ENCODE assay signal across 10 mouse cellular contexts in the genomic region with DNA sequence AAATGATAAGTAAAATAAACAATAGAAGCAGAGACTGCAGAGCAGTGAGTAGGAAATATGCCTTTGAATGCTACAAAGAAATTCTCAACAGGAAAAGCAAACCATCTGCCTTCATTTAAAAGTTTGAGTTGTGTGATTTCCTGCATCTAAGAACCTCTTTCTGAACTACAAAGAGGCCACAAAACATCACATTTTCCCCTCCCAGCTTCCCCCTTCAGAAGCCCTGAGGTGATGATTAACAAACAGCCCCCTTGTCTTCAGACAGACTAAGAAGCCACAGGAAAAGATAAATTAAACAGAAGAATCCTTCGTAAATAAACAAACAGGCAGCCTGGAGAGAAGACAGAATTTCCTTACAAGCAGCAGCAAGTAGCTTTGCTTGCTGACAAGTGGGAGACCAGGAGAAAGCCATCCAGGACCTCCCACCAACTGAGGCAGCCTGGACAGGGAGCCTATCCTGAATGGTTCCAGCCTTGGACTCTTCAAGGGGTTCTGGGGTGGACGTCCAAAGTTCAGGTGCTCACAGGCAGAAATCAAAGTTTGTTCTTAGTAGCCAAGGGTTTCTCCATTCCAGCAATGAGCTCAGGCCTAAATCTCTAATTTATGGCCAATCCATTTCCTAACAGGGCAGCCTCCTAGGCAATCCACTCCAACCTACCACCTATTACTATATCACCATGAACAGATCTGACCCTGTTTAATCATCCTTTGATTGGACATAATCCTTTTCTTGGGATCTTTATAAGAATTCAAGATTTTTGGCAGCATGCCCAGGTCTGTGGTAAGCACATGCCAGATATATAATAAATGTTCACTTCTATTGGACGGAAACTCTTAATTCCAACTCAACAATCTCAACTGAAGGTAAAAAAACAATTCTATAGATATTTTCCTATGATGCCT. TPM values are rescaled to one million over a fixed set of nuclear protein-coding genes. Genes with fewer than 3 reads are reported as not detected.
A peak's percentile ranks its signal among the peaks of the same experiment; 100 is the strongest.
DNase-seq lines count a peak whose midpoint lies in the region; ATAC-seq and TF ChIP-seq lines count a peak whose summit lies in the region.
"Had no signal": no experiment of that assay in that cellular context is flagged by ENCODE, and none has a peak within 500 bp of the region (broad histone marks: within the 10 kb centered on the region; RNA-seq: fewer than 3 reads in every experiment).

No protein-coding gene starts in this region.

- H3K27me3 ChIP-seq in forebrain, embryonic 11.5 days (ENCODE audit: control insufficient read depth, insufficient read depth, low read length), result no peaks in the 10 kb centered on the region
- peaks cover 5% of the 10 kb centered on the region; the same call in 1 of the 2 replicates for H3K27me3 ChIP-seq in forebrain, embryonic 10.5 days (ENCODE audit: poor library complexity, severe bottlenecking)
- H3K27me3 ChIP-seq in limb, embryonic 14.5 days (ENCODE audit: control insufficient read depth, insufficient read depth, low read length), result no peaks in the 10 kb centered on the region
- H3K27me3 ChIP-seq in hindbrain, embryonic 16.5 days (replicated peaks; ENCODE audit: control insufficient read depth, insufficient read depth, low read length), result no peaks in the 10 kb centered on the region
- no peaks in the 10 kb centered on the region for H3K27me3 ChIP-seq in heart, embryonic 10.5 days (ENCODE audit: insufficient read depth, poor library complexity, severe bottlenecking)

- no peak overlapping the region for H3K4me2 ChIP-seq in forebrain, embryonic 11.5 days (ENCODE audit: low read depth, low read length, severe bottlenecking)
- no peak overlapping the region for H3K4me2 ChIP-seq in limb, embryonic 14.5 days (replicated peaks; ENCODE audit: low read depth, low read length, severe bottlenecking)
- H3K4me2 ChIP-seq in hindbrain, embryonic 16.5 days (ENCODE audit: low read length), result no peak overlapping the region

- DNase-seq in forebrain, embryonic 11.5 days (ENCODE audit: low spot score), result peak; percentile 50
- no peak for DNase-seq in forebrain, embryonic 10.5 days (ENCODE audit: extremely low spot score, low spot score)
- DNase-seq in Muller cell, postnatal 12 days (ENCODE audit: inconsistent ontology term), result peak; percentile 66
- DNase-seq in forelimb bud, embryonic 11.5 days (ENCODE audit: low read depth, low spot score), result peak; percentile 44
- DNase-seq in limb, embryonic 14.5 days (ENCODE audit: low spot score), result peak; percentile 77
- no peak for DNase-seq in heart, embryonic 10.5 days (ENCODE audit: low spot score)
- DNase-seq in spleen, adult 12 weeks (ENCODE audit: low spot score), result no peak
- DNase-seq: B cell, adult 2 months; right cerebral cortex, postnatal 14 days had no signal

- H3K36me3 ChIP-seq in forebrain, embryonic 11.5 days (ENCODE audit: control insufficient read depth, insufficient read depth, low read length), result no peaks in the 10 kb centered on the region; the same call in 1 of the 2 replicates
- peaks cover 79% of the 10 kb centered on the region for H3K36me3 ChIP-seq in forebrain, embryonic 10.5 days (replicated peaks)
- H3K36me3 ChIP-seq in limb, embryonic 14.5 days (ENCODE audit: control insufficient read depth, insufficient read depth, low read length), result 0 out of 2 replicates have a peak, but pooled peaks cover 4% of the 10 kb centered on the region
- no peaks in the 10 kb centered on the region for H3K36me3 ChIP-seq in hindbrain, embryonic 16.5 days (ENCODE audit: control insufficient read depth, insufficient read depth, low read length)
- peaks cover 5% of the 10 kb centered on the region; the same call in 1 of the 2 replicates for H3K36me3 ChIP-seq in heart, embryonic 10.5 days

- H3K27ac ChIP-seq in forebrain, embryonic 11.5 days (ENCODE audit: low read depth, low read length), result no peak overlapping the region
- no peak overlapping the region for H3K27ac ChIP-seq in forebrain, embryonic 10.5 days
- no peak overlapping the region for H3K27ac ChIP-seq in limb, embryonic 14.5 days (replicated peaks; ENCODE audit: low read depth, low read length)
- no peak overlapping the region for H3K27ac ChIP-seq in hindbrain, embryonic 16.5 days (ENCODE audit: low read depth, low read length)
- no peak overlapping the region for H3K27ac ChIP-seq in heart, embryonic 10.5 days

- H3K9me3 ChIP-seq in forebrain, embryonic 11.5 days (ENCODE audit: control insufficient read depth, low read length), result no peaks in the 10 kb centered on the region
- H3K9me3 ChIP-seq in forebrain, embryonic 10.5 days, result no peaks in the 10 kb centered on the region
- no peaks in the 10 kb centered on the region for H3K9me3 ChIP-seq in limb, embryonic 14.5 days (ENCODE audit: control insufficient read depth, low read length)
- no peaks in the 10 kb centered on the region for H3K9me3 ChIP-seq in hindbrain, embryonic 16.5 days (ENCODE audit: control insufficient read depth, low read length)
- H3K9me3 ChIP-seq in heart, embryonic 10.5 days, result no peaks in the 10 kb centered on the region

- peaks cover 16% of the 10 kb centered on the region for H3K4me1 ChIP-seq in forebrain, embryonic 11.5 days (replicated peaks; ENCODE audit: control insufficient read depth, insufficient read depth, low read length)
- H3K4me1 ChIP-seq in forebrain, embryonic 10.5 days, result peaks cover 78% of the 10 kb centered on the region
- H3K4me1 ChIP-seq in limb, embryonic 14.5 days (ENCODE audit: control insufficient read depth, insufficient read depth, low read length), result peaks cover 25% of the 10 kb centered on the region
- peaks cover 16% of the 10 kb centered on the region for H3K4me1 ChIP-seq in hindbrain, embryonic 16.5 days (ENCODE audit: control insufficient read depth, insufficient read depth, low read depth, low read length)
- peaks cover 18% of the 10 kb centered on the region for H3K4me1 ChIP-seq in heart, embryonic 10.5 days

- H3K4me3 ChIP-seq in forebrain, embryonic 11.5 days (ENCODE audit: low read depth, low read length), result no peak overlapping the region
- no peak overlapping the region for H3K4me3 ChIP-seq in forebrain, embryonic 10.5 days
- H3K4me3 ChIP-seq in limb, embryonic 14.5 days (replicated peaks; ENCODE audit: low read length), result no peak overlapping the region
- H3K4me3 ChIP-seq in hindbrain, embryonic 16.5 days (ENCODE audit: low read length), result no peak overlapping the region
- H3K4me3 ChIP-seq in heart, embryonic 10.5 days, result no peak overlapping the region

- TF ChIP-seq POLR2A in limb, embryonic 14.5 days (IDR thresholded peaks at IDR 0.05; ENCODE audit: borderline replicate concordance, extremely low read depth, insufficient read depth, insufficient read length), result no peak

- no peak overlapping the region for H3K9ac ChIP-seq in forebrain, embryonic 11.5 days (ENCODE audit: low read length)
- H3K9ac ChIP-seq in limb, embryonic 14.5 days (ENCODE audit: low read depth, low read length, severe bottlenecking), result no peak overlapping the region
- no peak overlapping the region for H3K9ac ChIP-seq in hindbrain, embryonic 16.5 days (ENCODE audit: low read depth, low read length)

- ATAC-seq in forebrain, embryonic 11.5 days (replicated peaks; ENCODE audit: low FRiP score), result no peak
- no peak for ATAC-seq in limb, embryonic 14.5 days (ENCODE audit: low FRiP score, low read depth)
- ATAC-seq in hindbrain, embryonic 16.5 days, result no peak

- 53% methylated on average over 3 of the region's 3 CpGs for WGBS in forebrain, embryonic 11.5 days
- 69% methylated on average over 3 of the region's 3 CpGs for WGBS in forebrain, embryonic 10.5 days
- 14% methylated on average over 3 of the region's 3 CpGs for WGBS in limb, embryonic 14.5 days
- 57% methylated on average over 3 of the region's 3 CpGs for WGBS in hindbrain, embryonic 16.5 days
- WGBS in heart, embryonic 10.5 days, result 43% methylated on average over 3 of the region's 3 CpGs

RNA-seq across cellular contexts. Expression of a gene that starts 9.4 kb away (rescaled TPM):
- polyA plus RNA-seq in forebrain, embryonic 11.5 days (2014; fragmentation: Nextera tagmentation; extraction: Ambion mirVana), result 44.7 and 46.4 TPM in 2 replicates
- polyA plus RNA-seq in forebrain, embryonic 10.5 days (2016; fragmentation: Nextera tagmentation; extraction: Ambion mirVana), result 24.1 and 24.5 TPM in 2 replicates
- polyA plus RNA-seq in limb, embryonic 14.5 days (2012; rRNA removed), result 20.3 and 24.4 TPM in 2 replicates
- 20.6 and 24.5 TPM in 2 replicates for polyA plus RNA-seq in limb, embryonic 14.5 days (2014; fragmentation: Nextera tagmentation; extraction: Ambion mirVana)
- polyA plus RNA-seq in hindbrain, embryonic 16.5 days (2015; fragmentation: Nextera tagmentation; extraction: Ambion mirVana), result 16.4 and 21.6 TPM in 2 replicates
- polyA plus RNA-seq in heart, embryonic 10.5 days (2016; fragmentation: Nextera tagmentation; extraction: Ambion mirVana), result 7.6 and 10.6 TPM in 2 replicates

Comparison
In these comparisons a context has a peak if more than half of its experiments do, and no peak if none do; other contexts are left out.
1. DNase-seq: peak in forebrain, embryonic 11.5 days (single experiment), Muller cell, postnatal 12 days (single experiment), forelimb bud, embryonic 11.5 days (single experiment) and limb, embryonic 14.5 days (single experiment); none in forebrain, embryonic 10.5 days (single experiment), heart, embryonic 10.5 days (single experiment) and spleen, adult 12 weeks (single experiment).